Mouse (Mus musculus) gastrocnemius, postnatal 36 days (tissue): ENCODE data around the gene Kansl3. TPM values are rescaled to one million over a fixed set of nuclear protein-coding genes. Genes with fewer than 3 reads are reported as not detected.

Source experiments
- DNase-seq, 2 experiments: peaks; one replicate each; pipeline ENCODE4 v3.0.0; 2022
- intact Hi-C: fragments of 180-260 bp; cut with DNase I; formaldehyde crosslinking; loops from one replicate; pipeline ENCODE4 v1.15.1; 2025
- long read RNA-seq, 2 experiments: library from polyadenylated mRNA; stranded (forward); transcript quantifications; one replicate each; pipeline ENCODE4 v2.0.0; 2021
- total RNA-seq, 2 experiments: library from RNA; stranded (reverse); gene quantifications; 2 replicates each; pipeline ENCODE4 v1.2.3; 2021

Gene Kansl3
- 10 to 100 TPM; 36.1 to 39.1 TPM for total RNA-seq
- long read RNA-seq, experiment 1, partial matches to known transcripts, result 5 of 11 reads
- long read RNA-seq, experiment 1, other reads (novel, unspliced or antisense), result 6 of 11 reads
- long read RNA-seq, experiment 2, partial matches to known transcripts, result 3 of 14 reads
- long read RNA-seq, experiment 2, other reads (novel, unspliced or antisense), result 10 of 14 reads

DNA sequence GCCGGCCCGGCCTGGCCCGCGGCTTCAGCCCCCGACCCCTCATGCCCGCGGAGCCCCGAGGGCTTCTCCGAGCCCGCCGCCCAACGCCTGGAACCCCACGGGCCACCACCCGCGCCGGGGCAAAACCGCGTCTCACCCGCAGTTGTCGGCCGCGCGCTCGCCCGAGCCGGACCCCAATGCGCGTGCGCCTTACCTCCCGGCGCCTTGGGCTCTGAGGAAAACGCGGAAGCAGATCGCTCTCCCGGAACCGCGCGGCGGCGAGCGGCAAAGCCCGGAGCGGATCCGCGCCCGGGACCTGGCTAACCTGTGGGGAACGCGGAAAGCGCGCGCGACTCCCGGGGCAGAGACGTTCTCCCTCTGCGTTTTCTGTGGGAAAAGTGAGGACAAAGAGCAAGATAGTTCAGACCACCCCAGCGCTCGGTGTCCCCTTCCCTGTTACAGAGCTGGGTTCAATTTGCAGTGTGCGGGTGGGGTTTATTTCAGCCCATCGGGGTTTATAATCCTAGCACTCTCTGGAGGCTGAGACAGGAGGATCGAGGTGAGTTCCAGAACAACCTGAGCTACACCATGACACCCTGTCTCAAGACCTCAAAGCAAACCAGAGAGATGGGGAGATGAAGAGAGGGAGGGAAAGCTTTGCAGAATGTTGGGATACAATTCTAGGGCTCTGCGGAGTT is at the start of gene Kansl3:
TSS of gene Kansl3 (minus strand) at position 213 of the 677 bp plus-strand sequence.
- DNase-seq, result peak; percentile 85 to 91
- intact Hi-C loops, result loop anchor here (5.0 kb wide), 1 partner anchor 128 kb away; no protein-coding TSS in a partner anchor

GRCm38 (mm10) chr1:36404531-36404930 is 35.5 kb upstream of the Kansl3 start:
- no peak for DNase-seq
- intact Hi-C loops, result no loop called here

- DNase-seq, result no peak
- intact Hi-C loops, result no loop called here
These were observed 32.5 kb upstream of the Kansl3 start for GRCm38 (mm10) chr1:36401509-36401908.

GRCm38 (mm10) chr1:36397041-36397440 is 28.1 kb upstream of the Kansl3 start:
- intact Hi-C loops, result no loop called here

GRCm38 (mm10) chr1:36379582-36379981 is 10.6 kb upstream of the Kansl3 start:
- intact Hi-C loops, result no loop called here

More at GRCm38 (mm10) chr1:36397041-36397440, 28.1 kb upstream of the Kansl3 start:
- DNase-seq, result no peak

DNA sequence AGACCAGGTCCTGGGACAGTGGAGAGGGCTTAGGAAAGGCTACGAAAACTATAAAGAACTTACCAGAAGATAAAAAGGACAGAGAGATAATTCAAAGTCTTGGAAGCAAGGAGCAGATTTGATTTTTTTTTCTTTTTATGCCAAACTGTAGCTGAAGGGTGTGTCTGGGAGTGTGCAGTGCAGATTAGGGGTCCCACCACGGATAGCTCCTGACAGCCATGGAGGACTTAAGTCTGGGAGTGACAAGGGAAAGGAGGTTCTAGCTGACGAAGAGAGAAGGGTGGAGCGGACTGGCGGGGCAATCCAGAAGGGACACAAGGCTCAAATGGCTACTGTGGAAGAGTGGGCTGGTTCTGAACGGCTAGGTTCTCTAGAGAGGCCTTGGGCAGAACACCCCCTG is 9.9 kb upstream of the Kansl3 start:
- DNase-seq, result no peak
- intact Hi-C loops, result no loop called here

More at GRCm38 (mm10) chr1:36379582-36379981, 10.6 kb upstream of the Kansl3 start:
- DNase-seq, result no peak

GRCm38 (mm10) chr1:36371934-36372845 is 3.2 kb upstream of the Kansl3 start, which contains the start of gene Fer1l5:
TSS of gene Fer1l5 (plus strand) at chr1:36372291.
- DNase-seq, result no peak
- intact Hi-C loops, result loop anchor here (2.0 kb wide), 1 partner anchor 101 kb away; no protein-coding TSS in a partner anchor

- DNase-seq, result no peak
- intact Hi-C loops, result loop anchor here (2.0 kb wide), 1 partner anchor 102 kb away; no protein-coding TSS in a partner anchor
These were observed 1.9 kb upstream of the Kansl3 start for GRCm38 (mm10) chr1:36370918-36371317.

- peak in 1 of 2 experiments; percentile 60 for DNase-seq
- intact Hi-C loops, result loop anchor here (5.0 kb wide), 1 partner anchor 129 kb away; no protein-coding TSS in a partner anchor
These were observed 641 bp downstream of the Kansl3 start for GRCm38 (mm10) chr1:36368112-36368968.

DNA sequence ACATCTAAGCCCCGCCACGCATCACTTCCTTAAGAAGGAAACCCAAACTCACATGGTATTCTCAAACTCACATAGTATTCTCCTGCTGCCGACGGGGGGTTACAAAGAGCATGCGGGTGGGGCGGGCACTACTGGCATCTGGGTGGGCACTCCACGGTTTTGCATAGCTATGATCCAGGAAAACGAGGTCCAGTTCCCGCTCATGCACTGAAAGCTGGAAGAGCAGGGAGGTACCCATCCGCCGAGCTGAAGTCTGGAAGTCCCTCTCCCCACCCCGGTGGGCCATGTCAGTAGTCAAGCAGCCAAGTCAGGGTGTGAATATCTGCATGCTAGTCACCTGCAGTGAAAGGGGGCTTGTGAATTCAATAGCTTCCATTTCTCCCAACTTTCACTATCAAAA is 1.3 kb downstream of the Kansl3 start:
- no peak for DNase-seq
- intact Hi-C loops, result loop anchor here (5.0 kb wide), 1 partner anchor 130 kb away; no protein-coding TSS in a partner anchor

DNA sequence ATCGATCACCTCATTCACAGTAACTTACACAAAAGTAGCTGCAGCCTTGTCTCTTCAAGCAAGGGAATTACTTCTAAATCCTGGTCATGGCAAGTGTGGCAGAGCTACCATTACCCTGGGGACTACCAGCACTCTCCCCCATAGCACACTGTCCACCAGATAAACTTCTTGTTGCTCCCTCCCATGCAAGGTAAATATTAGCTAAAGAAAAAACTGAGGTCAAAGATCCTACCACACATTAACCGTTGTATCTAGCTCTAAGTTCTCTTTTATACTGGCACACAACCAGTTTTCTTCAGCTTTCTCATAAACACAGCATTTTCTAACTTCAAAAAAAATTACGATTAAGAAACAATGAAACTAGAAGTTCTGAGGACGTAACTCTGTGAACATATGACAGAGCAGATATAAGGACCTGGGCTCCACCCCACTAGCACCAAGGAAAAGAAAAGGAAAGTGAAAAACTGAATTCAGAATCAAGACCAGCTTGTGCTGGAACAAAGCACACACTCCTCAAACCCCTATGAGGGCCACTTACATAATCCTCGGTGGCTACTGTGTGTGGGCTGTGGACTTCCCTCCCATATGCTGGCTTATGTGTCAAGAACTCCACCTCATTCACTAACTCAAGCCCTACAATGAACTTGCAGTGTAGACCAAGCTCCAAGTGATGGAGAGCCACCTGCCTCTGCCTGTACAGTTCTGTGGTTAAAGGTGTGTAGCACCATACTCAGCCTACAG is 11.9 kb downstream of the Kansl3 start:
- no peak for DNase-seq
- intact Hi-C loops, result no loop called here

- intact Hi-C loops, result no loop called here
- DNase-seq, result no peak
These were observed 16.6 kb downstream of the Kansl3 start for GRCm38 (mm10) chr1:36352351-36352750.

- no peak for DNase-seq
- intact Hi-C loops, result no loop called here
These were observed 26.4 kb downstream of the Kansl3 start for GRCm38 (mm10) chr1:36342547-36342946.

- intact Hi-C loops, result no loop called here
- no peak for DNase-seq
These were observed 35.8 kb downstream of the Kansl3 start for GRCm38 (mm10) chr1:36332955-36333887.

GRCm38 (mm10) chr1:36331743-36332142 is 37.2 kb downstream of the Kansl3 start:
- intact Hi-C loops, result no loop called here
- no peak for DNase-seq

DNA sequence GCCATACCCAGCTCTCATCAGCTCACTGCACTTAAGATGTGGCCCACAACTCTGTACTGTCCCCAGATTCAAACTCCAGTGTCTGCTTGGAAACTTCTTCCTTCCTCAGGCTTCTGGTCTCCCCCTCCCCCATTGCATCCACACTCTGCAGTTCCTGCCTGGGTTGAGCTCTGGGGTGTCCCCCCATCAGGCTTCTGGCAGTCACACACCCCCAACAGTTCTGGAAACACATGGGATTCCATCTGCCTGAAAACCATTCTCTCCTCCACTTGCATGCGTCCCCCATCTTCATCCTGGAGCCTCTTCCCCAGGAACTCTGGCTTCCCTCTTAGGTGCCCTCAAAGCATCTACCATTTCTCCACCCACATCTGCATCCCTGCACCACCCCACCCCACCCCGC is 42.2 kb downstream of the Kansl3 start:
- no peak for DNase-seq
- intact Hi-C loops, result no loop called here

- no peak for DNase-seq
- intact Hi-C loops, result no loop called here
These were observed 43.1 kb downstream of the Kansl3 start for GRCm38 (mm10) chr1:36325900-36326321.
